Mouse (Mus musculus) liver (tissue): ENCODE data around the gene Amhr2.

Experiments
- DNase-seq: peaks from one replicate; pipeline ENCODE4 v3.0.0-alpha.2; 2020; ENCODE audit warnings: mixed read lengths

The Amhr2 gene

GRCm38 (mm10) chr15:102473246-102473645 is 28.1 kb downstream of the Amhr2 start:
- no peak for DNase-seq

- DNase-seq, result no peak
These were observed 29.4 kb downstream of the Amhr2 start for GRCm38 (mm10) chr15:102474520-102474919.

- no peak for DNase-seq
These were observed 38.0 kb downstream of the Amhr2 start for GRCm38 (mm10) chr15:102483136-102483535.

- DNase-seq, result no peak
These were observed 40.7 kb downstream of the Amhr2 start for GRCm38 (mm10) chr15:102485853-102486252.

- no peak for DNase-seq
These were observed 42.5 kb downstream of the Amhr2 start for GRCm38 (mm10) chr15:102487664-102488063.

GRCm38 (mm10) chr15:102498322-102498721 is 53.2 kb downstream of the Amhr2 start:
- no peak for DNase-seq

- DNase-seq, result no peak
These were observed 54.2 kb downstream of the Amhr2 start for GRCm38 (mm10) chr15:102499370-102499769.

GRCm38 (mm10) chr15:102499851-102500250 is 54.7 kb downstream of the Amhr2 start:
- no peak for DNase-seq

- no peak for DNase-seq
These were observed 55.3 kb downstream of the Amhr2 start for GRCm38 (mm10) chr15:102500479-102500878.

- DNase-seq, result no peak
These were observed 56.1 kb downstream of the Amhr2 start for GRCm38 (mm10) chr15:102501084-102501814.

- no peak for DNase-seq
These were observed 57.2 kb downstream of the Amhr2 start for GRCm38 (mm10) chr15:102502254-102502840.

- DNase-seq, result no peak
These were observed 58.3 kb downstream of the Amhr2 start, which contains the start of gene Gm10337 for GRCm38 (mm10) chr15:102503447-102503846. TSS of gene Gm10337 (plus strand) at chr15:102503722.
